Mouse (Mus musculus) monocyte, adult 2 months (primary cell): ENCODE results near the gene Csrp1.

Experiments used
- DNase-seq, 2 experiments: peaks; one replicate each; pipeline ENCODE4 v3.0.0; 2022; ENCODE audit warnings: low spot score in 2 of 2, low read depth in 1 of 2

The Csrp1 gene

DNA sequence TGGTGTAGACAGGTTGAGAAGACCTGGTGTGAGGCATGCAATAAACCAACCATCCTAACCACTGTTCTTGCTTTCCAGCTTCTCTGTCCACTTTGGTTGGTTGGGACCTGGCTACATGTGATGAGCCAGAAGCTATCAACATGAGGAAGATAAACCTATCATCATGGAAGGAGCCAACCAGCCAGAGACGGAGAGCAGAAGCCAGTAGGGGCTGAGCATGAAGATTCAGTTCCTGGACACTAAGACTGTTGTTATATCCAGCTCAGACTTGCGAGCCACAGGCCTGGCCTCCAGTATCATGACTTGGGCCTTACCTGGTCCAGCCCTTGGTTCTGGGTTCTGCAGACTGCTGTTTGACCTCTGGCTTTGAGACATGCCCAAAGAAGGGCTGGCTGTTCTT lies 48.5 kb downstream of the Csrp1 start:
- no peak for DNase-seq

DNA sequence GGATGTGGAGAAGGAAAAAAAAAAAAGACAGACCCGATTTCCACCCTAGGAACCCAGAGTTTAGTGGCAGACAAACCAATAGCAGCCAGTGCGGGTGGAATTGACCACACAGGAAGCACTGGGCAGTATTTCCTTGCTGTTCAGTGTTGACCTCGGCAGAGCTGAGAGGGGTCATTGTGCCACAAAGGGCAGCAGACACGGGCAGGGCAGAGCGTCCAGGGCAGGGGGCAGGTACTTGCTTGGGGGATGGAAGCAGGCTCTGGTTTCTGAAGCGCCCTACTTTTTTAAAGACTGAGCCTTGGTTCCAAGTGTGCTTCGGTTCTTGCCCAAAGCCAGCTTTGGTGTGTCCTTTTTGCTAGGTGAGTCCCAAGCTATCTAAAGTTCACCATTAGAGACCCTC lies 50.4 kb downstream of the Csrp1 start:
- no peak for DNase-seq

DNA sequence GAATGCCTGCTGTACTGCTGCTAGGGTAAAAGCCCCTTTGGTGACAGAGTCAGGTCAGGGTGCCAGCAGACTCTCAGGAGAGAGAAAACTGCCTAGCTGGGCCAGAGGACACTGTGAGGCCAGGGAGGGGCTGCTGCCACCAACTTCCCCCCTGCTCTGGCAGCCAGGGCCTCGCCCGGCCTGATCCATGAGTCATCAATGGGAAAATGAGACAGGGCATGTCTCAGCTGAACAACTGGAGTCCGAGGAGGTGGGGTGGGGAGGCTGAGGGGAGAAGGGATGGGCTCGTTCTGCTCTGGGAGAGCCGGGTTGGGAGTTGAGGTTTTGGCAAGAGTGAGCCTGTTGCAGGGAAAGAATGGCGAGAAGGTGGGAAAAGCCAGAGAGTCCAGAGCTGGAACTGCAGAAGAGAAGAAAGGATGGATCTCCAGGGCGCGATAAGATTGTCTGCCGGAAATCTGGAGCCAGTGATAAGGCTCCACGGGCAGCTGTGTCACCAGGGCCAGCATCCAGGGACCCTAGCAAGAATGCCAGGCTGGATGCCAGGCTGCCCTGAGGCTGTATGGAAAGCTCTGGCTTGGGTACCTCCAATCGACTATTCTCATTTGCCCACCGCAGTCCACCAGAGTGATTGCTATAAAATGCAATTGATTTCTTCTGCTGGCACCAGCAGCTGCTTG lies 51.2 kb downstream of the Csrp1 start:
- DNase-seq: no peak

DNA sequence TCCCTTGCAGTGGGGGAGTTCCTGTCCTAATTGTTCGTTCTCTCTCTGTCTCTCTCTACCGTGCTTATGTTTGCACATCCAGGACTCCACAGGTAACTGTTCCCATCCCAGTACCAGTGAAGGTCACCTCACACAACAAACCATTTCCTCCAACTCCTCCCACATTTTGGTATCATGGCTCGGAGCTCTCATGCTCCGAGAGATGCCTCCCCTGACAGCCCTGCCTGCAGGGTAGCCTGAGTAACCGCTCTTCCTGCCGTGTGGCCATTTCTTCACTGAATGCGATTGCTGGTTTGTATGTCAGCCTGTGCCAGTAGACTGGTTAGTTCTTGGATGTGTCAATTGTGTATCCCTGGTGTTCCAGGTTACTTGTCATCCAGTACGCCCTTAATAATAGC lies 51.7 kb downstream of the Csrp1 start:
- no peak for DNase-seq

DNA sequence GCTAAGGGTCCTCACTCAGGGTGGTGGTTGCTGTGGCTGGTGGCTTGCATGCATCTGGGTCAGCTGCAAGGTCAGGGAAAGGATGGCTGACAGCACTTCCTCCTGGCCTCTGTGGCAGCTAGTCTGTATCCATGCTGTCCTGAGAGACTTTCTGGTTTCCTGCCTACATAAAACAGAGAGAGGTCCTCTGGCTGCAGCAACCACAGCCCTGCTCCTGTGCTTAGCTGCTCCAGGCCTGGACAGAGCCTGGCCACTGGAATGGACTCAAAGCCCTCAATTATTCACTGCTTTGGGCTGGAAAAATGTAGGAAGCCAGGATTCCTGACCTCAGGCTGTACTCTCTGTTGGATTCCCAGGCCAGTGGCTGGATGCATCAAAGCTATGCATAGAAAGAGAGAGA lies 56.7 kb downstream of the Csrp1 start:
- DNase-seq: no peak

DNA sequence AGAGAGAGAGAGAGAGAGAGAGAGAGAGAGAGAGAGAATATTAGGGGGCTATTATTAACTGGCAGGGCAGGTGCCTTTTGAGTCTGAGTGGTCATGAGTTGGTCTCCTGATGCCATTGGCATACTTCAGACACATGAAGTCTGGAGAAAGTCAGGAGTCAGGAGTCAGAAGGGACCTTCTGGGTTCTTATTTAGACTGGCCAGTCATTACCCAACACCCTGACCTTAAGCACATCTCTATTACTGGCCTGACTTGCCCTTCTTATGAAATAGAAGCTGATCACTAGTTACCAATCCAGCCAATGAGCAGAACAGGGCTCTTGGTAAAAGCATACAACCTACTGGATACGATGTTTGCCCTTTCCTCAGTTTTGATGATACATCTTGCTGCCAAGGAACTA lies 57.2 kb downstream of the Csrp1 start:
- DNase-seq: no peak

DNA sequence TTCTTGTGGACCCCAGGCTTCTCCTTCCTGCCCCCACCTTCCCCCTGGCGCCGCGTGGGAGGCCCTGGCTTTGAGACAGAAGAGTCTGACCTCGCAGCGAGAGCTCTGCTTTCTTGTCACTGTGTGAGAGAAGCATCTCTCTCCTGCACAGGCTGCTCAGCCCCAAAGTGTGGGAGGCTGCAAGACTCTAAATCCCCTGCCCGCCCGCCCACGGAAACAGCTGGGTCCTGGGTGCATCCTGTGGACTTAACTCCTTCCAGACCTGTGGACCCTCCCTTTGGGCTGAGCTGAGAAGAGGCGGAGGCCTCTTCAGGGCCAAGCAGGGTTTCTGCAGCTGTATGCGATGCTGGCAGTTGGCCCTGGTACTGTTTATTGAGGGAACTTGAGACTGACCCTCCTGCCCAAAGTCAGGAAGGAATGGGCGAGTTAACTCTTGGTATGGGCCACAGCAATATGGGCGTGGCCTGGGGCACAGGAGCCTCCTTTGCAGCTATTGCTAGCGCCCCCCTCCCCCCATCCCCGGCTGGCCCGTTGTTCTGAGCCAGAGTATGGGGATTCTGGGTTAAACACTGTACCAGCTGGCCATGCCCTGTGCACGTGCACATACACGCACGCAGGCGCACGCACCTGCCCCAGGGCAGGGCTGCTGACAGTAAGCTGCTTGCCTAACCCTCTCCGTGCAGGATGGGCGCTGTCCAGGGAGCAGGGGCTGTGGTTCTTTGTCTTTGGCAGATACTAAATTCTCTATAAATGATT lies 59.1 kb downstream of the Csrp1 start, which contains the start of gene Tnni1:
Gene Tnni1, plus strand, starts transcription at position 655 of the 756 bp plus-strand sequence.
- DNase-seq: no peak

DNA sequence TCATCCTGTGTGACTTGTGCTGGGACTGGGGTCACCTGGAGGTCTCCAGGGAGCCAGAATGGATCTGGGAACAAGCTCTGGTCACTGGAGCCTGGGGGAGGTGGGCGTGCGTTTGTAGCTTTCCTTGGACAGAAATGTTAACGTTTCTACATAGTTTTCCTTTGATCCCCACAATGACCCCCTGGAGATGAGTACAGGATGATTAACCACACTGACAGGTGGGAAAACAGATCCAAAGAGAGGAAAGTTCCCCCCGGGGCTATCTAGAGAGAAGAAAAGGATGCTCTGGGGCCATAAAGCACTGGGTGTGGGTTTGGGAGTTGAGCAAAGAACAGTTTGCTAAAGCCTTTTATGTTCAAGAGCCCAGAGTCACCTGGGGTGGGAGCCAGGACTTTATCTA lies 60.8 kb downstream of the Csrp1 start:
- DNase-seq: no peak

DNA sequence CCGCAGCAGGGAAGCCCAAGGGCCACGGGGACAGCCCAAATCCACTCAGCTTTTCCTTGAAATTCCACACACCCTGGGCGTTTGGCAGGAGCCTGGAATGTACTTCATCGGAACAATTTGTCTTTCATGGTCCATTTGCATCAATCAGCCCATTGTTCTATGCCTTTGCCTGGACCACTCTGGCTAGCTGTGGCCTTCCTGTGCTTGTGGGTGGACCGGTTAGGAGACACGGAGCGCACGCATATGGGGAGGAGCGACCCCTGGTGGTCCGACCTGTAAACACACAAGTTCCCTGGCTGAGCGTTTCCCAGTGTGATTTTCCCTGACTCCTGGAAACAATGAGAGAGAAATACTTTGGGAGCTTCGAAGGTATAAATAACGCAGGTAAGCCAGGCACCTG lies 61.4 kb downstream of the Csrp1 start:
- DNase-seq: no peak

DNA sequence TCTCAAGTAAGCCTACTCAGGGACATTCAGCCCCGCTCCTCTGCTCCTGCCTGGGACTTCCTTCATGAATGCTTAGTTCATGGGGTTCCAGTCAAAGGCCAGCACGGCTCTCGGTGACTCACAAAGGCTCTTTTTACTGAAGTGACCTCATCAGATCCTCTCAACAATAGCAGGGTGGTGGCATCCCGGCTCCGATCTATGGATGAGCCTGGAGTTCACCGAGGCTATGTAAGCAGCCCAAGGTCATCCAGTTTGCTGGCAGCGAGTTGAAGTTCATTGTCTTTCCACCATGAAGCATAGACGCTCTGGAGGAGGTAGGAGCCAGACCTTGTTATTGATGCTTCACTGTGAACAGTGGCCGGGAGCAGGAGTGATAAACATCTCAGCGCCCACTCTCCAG lies 63.0 kb downstream of the Csrp1 start:
- DNase-seq: no peak

DNA sequence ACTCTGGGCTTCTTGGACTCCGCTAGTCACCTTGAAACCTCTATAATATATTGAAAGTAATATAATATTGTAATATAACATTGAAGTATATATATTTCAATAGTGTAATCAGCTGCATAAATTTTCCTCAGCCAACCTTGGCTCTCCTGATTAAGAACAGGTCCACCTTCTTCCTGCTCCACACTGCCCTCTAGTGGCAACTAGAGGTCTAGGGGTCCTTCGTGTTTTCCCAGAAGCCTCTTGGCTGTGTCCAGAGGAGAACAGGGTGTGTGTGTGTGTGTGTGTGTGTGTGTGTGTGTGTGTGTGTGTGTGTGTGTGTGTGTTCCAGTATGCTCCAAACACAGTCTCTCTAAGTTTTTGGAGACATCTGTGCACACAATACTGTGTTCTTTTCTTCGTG lies 67.9 kb downstream of the Csrp1 start:
- peak; percentile 29 to 31 for DNase-seq

DNA sequence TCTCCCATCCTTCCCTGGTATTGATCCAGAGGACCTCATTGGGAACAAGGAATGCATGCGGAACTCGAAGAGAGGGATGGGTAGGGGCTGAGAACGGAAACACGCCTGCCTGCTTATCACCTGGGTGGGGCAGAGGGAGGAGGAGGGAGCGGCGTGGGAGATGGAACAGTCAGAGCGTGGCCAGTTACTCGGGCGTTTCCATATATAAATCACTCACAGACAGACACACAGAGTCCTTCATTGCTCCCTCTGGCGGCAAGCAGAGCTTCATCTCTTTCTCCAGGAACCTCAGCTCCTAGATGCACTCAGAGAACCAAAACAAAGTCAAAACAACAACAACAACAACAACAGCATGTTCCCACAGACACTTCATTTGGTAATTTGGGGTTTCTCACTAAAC lies 68.8 kb downstream of the Csrp1 start:
- no peak for DNase-seq

DNA sequence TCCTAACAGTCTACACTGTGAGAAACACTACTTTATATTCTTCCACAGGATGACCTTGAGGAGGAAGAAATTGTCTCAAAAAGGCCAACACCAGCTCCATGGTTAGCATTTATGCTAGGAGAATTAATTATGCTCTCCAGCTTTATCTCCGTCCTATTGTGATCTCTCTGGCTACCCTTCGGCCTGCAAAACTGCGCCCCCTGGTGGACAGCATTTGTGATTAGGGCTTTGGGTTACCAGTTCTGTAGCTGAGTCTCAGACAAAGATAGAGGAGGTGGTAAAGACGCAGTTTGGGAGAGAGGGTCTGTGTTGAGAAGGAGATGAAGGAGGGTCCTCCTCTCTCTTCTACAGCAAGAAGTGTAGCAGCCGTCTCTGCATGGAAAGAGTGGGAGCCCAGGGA lies 70.0 kb downstream of the Csrp1 start:
- peak in 1 of 2 experiments; percentile 18 for DNase-seq

DNA sequence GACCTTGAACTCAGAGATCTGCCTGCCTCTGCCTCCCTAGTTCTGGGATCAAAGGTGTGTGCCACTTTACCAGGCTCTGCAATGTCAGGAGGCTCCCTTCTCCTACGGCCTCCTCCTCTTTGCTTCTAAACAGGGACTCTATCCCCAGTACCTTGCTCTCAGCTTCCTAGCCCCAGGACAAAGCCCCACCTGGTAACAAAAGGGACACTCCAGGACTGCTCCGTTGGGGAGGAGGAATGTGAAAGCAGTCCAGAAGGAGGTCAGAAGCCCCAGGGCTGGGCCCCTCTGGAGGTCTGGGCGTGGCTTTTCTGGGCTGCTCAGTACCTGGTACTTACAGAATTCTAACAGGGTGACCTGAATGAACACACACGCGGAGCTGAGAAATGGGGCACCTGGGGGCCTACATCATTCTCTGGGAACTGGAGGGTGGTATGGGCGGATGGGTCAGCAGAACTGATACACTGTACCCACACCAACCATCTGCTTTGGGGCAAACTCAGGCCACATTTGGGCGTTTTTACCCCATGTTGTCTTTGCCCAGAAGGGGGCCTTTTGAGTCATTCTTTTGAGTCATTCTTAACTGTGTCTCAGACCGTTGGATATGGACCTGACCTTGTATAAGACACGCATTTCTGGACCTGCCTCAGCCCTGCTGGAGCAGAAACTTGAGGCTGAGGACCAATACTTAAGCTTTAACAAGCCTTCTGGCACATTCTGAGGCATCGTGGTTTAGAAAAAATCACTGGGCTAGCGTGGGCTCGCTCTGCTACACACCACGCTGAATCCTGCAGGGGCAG lies 72.5 kb downstream of the Csrp1 start:
- no peak for DNase-seq

DNA sequence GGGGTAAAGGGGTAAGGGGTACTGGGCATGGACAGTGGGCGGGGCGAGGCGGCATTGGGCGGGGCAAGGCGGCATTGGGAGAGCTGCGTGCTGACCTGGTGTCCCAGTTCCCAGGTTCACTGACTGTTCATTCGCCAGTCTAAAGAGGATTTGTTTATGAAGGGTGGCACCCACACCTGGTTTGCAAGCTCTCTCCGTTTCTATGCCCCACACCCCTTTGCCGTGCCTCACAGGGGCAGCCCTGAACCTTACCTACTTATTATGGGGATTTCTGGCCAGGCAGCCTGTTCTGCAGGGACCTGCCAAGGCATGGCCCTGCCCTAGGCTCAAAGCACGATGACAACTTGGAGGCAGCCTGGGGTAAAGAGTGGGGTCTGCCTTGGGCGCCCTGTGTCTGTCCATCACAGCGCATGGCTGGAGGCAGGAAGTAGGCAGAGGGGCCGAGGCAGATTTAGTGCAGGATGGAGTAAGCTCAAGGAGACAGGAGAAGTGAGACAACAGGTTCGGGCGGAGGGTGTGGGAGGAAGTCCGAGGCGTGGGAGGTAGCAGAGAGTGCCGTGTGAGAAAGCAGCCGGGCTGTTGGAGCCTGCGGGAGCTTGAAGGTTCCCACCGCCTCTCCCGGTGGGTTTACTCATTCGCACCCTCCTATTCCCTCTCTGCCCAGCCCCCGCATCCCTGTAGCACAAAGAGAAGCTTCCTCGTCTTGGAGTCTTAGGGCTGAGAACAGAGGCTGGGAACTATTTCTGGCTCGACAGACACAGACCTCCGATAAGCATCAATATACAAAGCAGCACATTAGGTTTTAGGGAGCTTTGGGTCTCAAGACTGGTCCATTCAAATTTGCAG lies 73.7 kb downstream of the Csrp1 start:
- no peak for DNase-seq

DNA sequence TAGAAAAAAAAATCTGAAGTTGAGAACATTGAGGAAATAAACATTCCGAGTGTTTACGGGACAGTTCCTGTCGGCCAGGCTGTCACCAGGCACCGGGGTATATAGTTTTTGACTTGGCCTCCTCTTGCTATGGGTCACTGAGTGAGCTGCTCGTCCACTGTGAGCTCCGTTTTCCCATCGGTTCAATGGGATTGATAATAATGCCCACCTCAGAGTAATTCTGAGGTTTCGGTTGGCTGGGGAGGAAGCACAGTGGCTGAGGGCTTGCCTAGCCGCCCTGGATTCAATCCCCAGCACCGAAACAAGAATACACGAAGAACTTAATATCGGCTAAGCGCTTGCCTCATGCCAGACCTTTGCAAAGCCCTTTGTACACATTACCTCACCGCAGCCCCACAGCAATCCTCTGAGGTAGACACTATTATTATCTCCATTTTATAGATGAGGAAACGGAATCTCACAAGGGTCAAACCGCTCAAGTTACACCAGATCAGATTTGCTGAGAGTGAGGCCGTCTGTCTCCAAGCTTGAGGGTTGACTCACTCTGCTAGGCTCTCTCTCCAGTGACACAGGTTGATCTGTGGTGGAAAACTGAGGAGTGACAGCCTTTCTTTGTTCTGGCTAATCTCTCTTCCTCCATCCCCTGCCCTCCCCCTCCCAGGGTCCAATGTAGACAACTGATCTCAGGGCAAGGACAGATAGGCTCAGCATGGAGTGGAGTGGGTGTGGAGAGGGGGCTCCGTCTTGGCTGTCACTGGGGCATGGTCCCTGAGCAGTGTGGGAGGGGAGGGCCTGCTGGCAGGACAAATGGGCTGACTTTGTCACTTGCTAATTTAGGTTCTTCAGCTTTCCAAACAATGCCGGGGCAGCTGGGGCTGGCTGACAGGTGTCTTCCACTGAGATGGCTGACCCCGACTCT lies 74.6 kb downstream of the Csrp1 start:
- no peak for DNase-seq

DNA sequence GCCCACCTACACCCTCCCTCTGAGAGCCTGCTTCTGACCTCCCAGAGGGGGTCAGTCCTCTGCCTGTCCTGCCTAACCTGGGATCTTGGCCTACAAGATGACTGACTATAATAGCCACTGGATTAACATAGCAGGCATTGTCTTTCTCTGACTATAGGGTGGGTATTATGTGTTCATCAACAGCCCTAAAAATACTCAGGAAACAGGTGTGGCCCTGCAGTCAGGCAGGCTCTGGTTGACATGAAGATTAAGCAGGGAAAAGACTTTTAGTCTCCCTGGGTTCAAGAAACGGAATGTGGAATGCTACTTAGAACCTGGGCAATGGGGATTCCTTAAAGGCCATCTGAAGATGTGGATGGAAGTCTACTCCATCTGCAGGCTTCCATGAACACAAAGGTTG lies 78.6 kb downstream of the Csrp1 start:
- DNase-seq: no peak

DNA sequence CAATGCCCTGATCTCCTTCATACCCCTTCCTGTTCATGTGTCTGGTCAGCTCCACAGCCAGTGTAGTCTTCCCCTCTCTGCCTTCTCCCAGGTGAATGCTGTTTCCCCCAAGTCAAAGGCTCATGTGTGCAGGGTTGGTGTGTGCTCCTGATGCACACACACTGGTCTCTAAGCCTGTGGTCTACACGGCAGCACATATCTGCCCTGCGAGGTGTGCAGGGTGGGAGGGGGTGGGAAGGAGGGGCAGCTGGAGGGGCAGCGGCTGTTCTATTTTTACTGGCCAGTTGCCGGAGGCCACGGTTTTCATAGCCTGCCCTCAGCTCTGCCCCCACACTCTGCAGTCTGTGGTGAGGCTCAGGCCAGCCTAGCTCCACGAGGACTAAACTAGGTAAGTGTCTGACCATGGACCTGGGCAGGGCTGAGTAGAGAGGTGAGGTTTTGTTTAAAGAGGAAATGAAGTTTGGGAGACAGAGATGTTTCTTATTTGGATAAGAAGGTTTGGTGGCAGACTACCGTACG lies 79.3 kb downstream of the Csrp1 start:
- DNase-seq: no peak

DNA sequence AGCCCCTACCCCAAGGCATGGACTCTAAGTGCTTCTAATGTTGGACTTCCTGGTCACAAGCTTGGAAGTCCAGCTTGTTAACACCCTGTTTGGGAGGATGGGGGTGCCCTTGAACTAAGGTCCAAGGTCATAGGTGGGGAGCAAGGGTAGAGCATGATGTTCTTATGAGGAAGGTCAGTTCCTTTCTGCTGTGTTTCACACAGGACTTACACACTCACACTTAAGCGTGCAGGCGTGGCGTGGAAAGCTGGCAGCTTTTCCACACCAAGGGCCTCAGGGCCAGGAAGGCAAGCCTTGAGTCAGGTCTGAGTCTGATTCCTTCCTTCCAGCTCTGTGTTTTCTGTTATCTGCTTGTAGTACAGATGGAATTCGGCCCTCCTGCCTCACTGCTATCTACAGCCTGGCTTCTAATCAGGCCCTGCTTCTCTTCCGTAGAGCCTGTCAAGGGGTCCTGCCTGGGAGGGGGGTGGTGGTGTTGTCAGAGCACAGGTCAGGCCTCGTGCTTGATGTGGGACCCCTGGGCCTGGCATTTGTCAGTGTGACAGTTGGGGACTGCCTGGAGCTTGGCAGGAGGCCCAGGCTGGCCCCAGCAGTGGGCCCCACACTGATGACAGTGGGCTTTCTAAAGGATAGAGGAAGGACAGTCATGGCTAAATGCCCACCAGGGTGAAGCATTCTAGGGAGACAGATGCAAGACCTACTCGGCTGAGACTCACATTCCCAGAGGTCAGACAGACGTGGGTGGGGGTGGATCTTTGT lies 80.5 kb downstream of the Csrp1 start:
- no peak for DNase-seq
